Mouse (Mus musculus): ENCODE measurements around the gene Klhdc8b.

DNA sequence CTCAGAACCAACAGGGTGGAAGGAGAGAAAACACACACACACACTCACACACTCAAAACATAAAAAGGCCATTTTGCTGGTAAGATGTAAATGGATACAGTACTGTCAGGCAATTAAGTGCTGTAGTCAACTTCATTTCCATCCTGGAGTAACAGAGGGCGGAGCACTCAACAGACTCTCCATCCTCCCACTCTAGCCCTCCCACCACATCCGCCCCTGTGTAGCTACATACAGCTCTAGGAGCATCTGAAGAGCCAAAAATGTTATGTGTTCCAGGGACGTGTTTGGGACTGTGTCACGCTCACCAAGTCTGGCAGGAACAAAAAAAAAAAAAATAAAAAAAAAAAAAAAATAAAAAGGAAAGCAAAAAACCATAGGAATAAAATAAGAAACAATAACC lies 58.3 kb downstream of the Klhdc8b start:
- no peak for TF ChIP-seq POLR2A (IDR thresholded peaks at IDR 0.05; ENCODE audit: insufficient read depth, low read length)
- TF ChIP-seq CTCF (IDR thresholded peaks at IDR 0.05; ENCODE audit: low read depth, low read length) = no peak
- TF ChIP-seq EP300 (IDR thresholded peaks at IDR 0.05; ENCODE audit: insufficient read depth, low read depth, low read length) = no peak
